Mouse (Mus musculus): ENCODE measurements at regions not wholly inside any gene's neighbourhood (a gene's known extent, or its start where the extent isn't known, plus 50 kb on each side); places are given as distances from the start of the nearest gene placed in this dataset.
A peak's percentile ranks its signal among the peaks of the same experiment; 100 is the strongest.

- Histone ChIP-seq H3K4me1 (ENCODE audit: control insufficient read depth, insufficient read depth, low read length) (peaks cover 15% of the 10 kb centered on the region), H3K36me3 (ENCODE audit: control insufficient read depth, insufficient read depth, low read length) (no peaks in the 10 kb centered on the region), H3K27ac (ENCODE audit: control insufficient read depth, insufficient read depth, low read depth, low read length) (no peak overlapping the region), H3K27me3 (ENCODE audit: control insufficient read depth, insufficient read depth, low read length) (no peaks in the 10 kb centered on the region), H3K4me3 (ENCODE audit: control insufficient read depth, low read depth, low read length) (no peak overlapping the region)
- no peak for TF ChIP-seq POLR2A (IDR thresholded peaks at IDR 0.05; ENCODE audit: control insufficient read depth, low read depth, low read length)
- TF ChIP-seq CTCF (IDR thresholded peaks at IDR 0.05; ENCODE audit: control insufficient read depth, insufficient read depth, insufficient replicate concordance, low read depth, low read length) = no peak
Observed at GRCm38 (mm10) chr11:21031816-21032215, 59.3 kb upstream of the Peli1 start.

GRCm38 (mm10) chr11:21033234-21033822 is 57.8 kb upstream of the Peli1 start:
- no peak overlapping the region for H3K27ac ChIP-seq (ENCODE audit: control insufficient read depth, insufficient read depth, low read depth, low read length)
- peaks cover 15% of the 10 kb centered on the region for H3K4me1 ChIP-seq (ENCODE audit: control insufficient read depth, insufficient read depth, low read length)
- no peak overlapping the region; the same call in 1 of the 2 replicates for H3K4me3 ChIP-seq (ENCODE audit: control insufficient read depth, low read depth, low read length)
- H3K27me3 ChIP-seq (ENCODE audit: control insufficient read depth, insufficient read depth, low read length) = no peaks in the 10 kb centered on the region
- TF ChIP-seq CTCF (IDR thresholded peaks at IDR 0.05; ENCODE audit: control insufficient read depth, insufficient read depth, insufficient replicate concordance, low read depth, low read length) (no peak), POLR2A (IDR thresholded peaks at IDR 0.05; ENCODE audit: control insufficient read depth, low read depth, low read length) (no peak)
- no peaks in the 10 kb centered on the region for H3K36me3 ChIP-seq (ENCODE audit: control insufficient read depth, insufficient read depth, low read length)

DNA sequence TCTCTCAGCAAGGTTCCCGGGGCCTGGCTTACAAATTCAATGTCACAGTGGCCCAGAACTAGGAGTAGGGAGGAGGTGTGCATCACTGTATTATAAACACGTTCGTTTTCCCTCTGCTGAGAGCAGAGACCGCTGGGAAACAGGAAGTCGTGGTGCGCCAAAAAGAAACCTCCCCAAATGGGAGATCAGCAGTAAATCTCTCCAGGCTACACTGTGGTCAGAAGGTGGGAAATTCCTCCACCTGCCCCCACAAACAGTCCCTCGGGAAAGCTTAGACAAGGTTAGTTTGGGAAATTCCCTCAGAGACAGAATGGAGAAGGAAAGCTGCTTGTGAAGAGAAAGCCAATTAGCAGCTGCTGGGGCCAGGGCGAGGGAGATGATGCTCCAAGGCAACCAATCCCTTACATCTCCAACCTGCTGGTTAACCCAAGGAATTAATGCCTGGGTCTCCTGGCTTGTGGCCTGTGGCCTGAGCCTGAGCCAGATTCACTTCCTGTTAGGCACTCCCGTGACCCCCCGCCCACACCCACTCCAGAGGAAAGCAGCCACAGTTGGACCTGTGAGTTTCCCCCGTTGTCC is 57.2 kb upstream of the Peli1 start:
- H3K4me3 ChIP-seq (ENCODE audit: control insufficient read depth, low read depth, low read length) = peak overlapping the region; percentile 21
- no peak overlapping the region for H3K27ac ChIP-seq (ENCODE audit: control insufficient read depth, insufficient read depth, low read depth, low read length)
- TF ChIP-seq POLR2A (IDR thresholded peaks at IDR 0.05; ENCODE audit: control insufficient read depth, low read depth, low read length) (no peak), CTCF (IDR thresholded peaks at IDR 0.05; ENCODE audit: control insufficient read depth, insufficient read depth, insufficient replicate concordance, low read depth, low read length) (no peak)
- peaks cover 15% of the 10 kb centered on the region for H3K4me1 ChIP-seq (ENCODE audit: control insufficient read depth, insufficient read depth, low read length)
- H3K27me3 ChIP-seq (ENCODE audit: control insufficient read depth, insufficient read depth, low read length) = no peaks in the 10 kb centered on the region
- no peaks in the 10 kb centered on the region for H3K36me3 ChIP-seq (ENCODE audit: control insufficient read depth, insufficient read depth, low read length)

DNA sequence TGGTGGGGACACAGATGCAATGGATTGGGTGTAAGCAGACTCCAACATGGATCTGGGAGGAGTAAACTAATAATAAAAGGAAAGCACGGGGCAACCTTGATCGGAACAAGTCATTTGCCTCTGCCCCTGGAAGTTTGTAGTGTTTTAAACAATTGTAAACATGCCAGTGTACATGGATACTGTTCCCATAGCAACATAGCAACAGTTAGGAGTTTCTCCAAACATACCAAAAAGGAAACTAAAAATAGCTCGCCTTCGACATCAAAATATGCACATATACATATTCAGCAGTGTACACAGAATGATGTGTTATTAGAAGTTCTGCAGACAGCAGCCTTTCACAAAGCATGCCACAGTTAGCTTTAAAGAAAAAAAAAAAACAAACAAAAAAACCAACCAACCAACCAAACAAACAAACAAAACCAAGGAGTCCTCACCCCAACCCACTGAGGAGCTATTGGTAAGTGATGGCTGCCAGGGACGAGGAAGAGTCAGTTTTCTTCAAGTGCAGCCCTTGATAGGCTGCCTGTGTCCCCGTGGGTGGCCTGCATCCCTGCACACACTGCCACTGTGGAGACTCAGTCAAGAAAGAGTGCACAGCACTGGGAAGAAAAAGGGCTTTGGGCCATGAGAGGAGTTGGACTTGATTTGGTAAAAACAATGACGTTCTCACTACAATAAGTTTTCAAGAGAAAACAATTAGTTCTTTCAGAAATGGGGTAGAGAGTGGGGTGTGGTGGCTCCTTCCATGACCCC is 54.8 kb upstream of the Peli1 start:
- Histone ChIP-seq H3K4me1 (ENCODE audit: control insufficient read depth, insufficient read depth, low read length) (peaks cover 15% of the 10 kb centered on the region), H3K27ac (ENCODE audit: control insufficient read depth, insufficient read depth, low read depth, low read length) (no peak overlapping the region), H3K27me3 (ENCODE audit: control insufficient read depth, insufficient read depth, low read length) (no peaks in the 10 kb centered on the region), H3K36me3 (ENCODE audit: control insufficient read depth, insufficient read depth, low read length) (no peaks in the 10 kb centered on the region), H3K4me3 (ENCODE audit: control insufficient read depth, low read depth, low read length) (no peak overlapping the region)
- TF ChIP-seq POLR2A (IDR thresholded peaks at IDR 0.05; ENCODE audit: control insufficient read depth, low read depth, low read length) (no peak), CTCF (IDR thresholded peaks at IDR 0.05; ENCODE audit: control insufficient read depth, insufficient read depth, insufficient replicate concordance, low read depth, low read length) (no peak)

GRCm38 (mm10) chr11:21037267-21037906 is 53.7 kb upstream of the Peli1 start:
- Histone ChIP-seq H3K27ac (ENCODE audit: control insufficient read depth, insufficient read depth, low read depth, low read length) (no peak overlapping the region), H3K4me1 (ENCODE audit: control insufficient read depth, insufficient read depth, low read length) (peaks cover 15% of the 10 kb centered on the region), H3K4me3 (ENCODE audit: control insufficient read depth, low read depth, low read length) (no peak overlapping the region), H3K27me3 (ENCODE audit: control insufficient read depth, insufficient read depth, low read length) (no peaks in the 10 kb centered on the region), H3K36me3 (ENCODE audit: control insufficient read depth, insufficient read depth, low read length) (no peaks in the 10 kb centered on the region)
- TF ChIP-seq POLR2A (IDR thresholded peaks at IDR 0.05; ENCODE audit: control insufficient read depth, low read depth, low read length) (no peak), CTCF (IDR thresholded peaks at IDR 0.05; ENCODE audit: control insufficient read depth, insufficient read depth, insufficient replicate concordance, low read depth, low read length) (no peak)

- Histone ChIP-seq H3K27me3 (ENCODE audit: control insufficient read depth, insufficient read depth, low read length) (no peaks in the 10 kb centered on the region), H3K27ac (ENCODE audit: control insufficient read depth, insufficient read depth, low read depth, low read length) (no peak overlapping the region), H3K4me1 (ENCODE audit: control insufficient read depth, insufficient read depth, low read length) (no peaks in the 10 kb centered on the region), H3K36me3 (ENCODE audit: control insufficient read depth, insufficient read depth, low read length) (no peaks in the 10 kb centered on the region), H3K4me3 (ENCODE audit: control insufficient read depth, low read depth, low read length) (no peak overlapping the region)
- no peak for TF ChIP-seq CTCF (IDR thresholded peaks at IDR 0.05; ENCODE audit: control insufficient read depth, insufficient read depth, insufficient replicate concordance, low read depth, low read length)
- no peak for TF ChIP-seq POLR2A (IDR thresholded peaks at IDR 0.05; ENCODE audit: control insufficient read depth, low read depth, low read length)
Observed at GRCm38 (mm10) chr11:21041201-21041600, 49.9 kb upstream of the Peli1 start.

All from testis, adult 2 months (tissue).